Mouse (Mus musculus): Measurements from ENCODE around the gene Sh3yl1. TPM values are rescaled to one million over a fixed set of nuclear protein-coding genes. Genes with fewer than 3 reads are reported as not detected.
A peak's percentile ranks its signal among the peaks of the same experiment; 100 is the strongest.

Gene Sh3yl1
- polyA plus RNA-seq, 1 experiment from 2014 or later, result 49.9 TPM

- peaks cover 13% of the 10 kb centered on the region for H3K27me3 ChIP-seq (ENCODE audit: control insufficient read depth, insufficient read depth, low read length)
- no peaks in the 10 kb centered on the region; the same call in 1 of the 2 replicates for H3K4me1 ChIP-seq (replicated peaks; ENCODE audit: control insufficient read depth, insufficient read depth, low read length)
- H3K4me3 ChIP-seq (replicated peaks; ENCODE audit: low read length), result no peak overlapping the region
- peak; percentile 37; the same call in 1 of the 2 replicates for ATAC-seq (ENCODE audit: low FRiP score)
- 46% methylated on average over 5 of the region's 5 CpGs for WGBS
- H3K36me3 ChIP-seq (replicated peaks; ENCODE audit: control insufficient read depth, insufficient read depth), result peaks cover 14% of the 10 kb centered on the region; the same call in 1 of the 2 replicates
- H3K9ac ChIP-seq, result no peak overlapping the region
- DNase-seq (ENCODE audit: low spot score), result peak; percentile 88
- no peaks in the 10 kb centered on the region for H3K9me3 ChIP-seq (ENCODE audit: control insufficient read depth, low read length)
- H3K27ac ChIP-seq, result no peak overlapping the region
- H3K4me2 ChIP-seq (replicated peaks), result no peak overlapping the region
Observed at GRCm38 (mm10) chr12:30890067-30890466, 21.4 kb upstream of the Sh3yl1 start.

- WGBS, result 84% methylated on average over 7 of the region's 7 CpGs
- H3K4me2 ChIP-seq (replicated peaks), result no peak overlapping the region
- H3K27ac ChIP-seq, result no peak overlapping the region
- no peaks in the 10 kb centered on the region; the same call in 1 of the 2 replicates for H3K27me3 ChIP-seq (ENCODE audit: control insufficient read depth, insufficient read depth, low read length)
- DNase-seq (ENCODE audit: low spot score), result no peak
- ATAC-seq (ENCODE audit: low FRiP score), result no peak
- no peaks in the 10 kb centered on the region for H3K4me1 ChIP-seq (replicated peaks; ENCODE audit: control insufficient read depth, insufficient read depth, low read length)
- no peak overlapping the region for H3K9ac ChIP-seq
- H3K9me3 ChIP-seq (ENCODE audit: control insufficient read depth, low read length), result no peaks in the 10 kb centered on the region
- peaks cover 21% of the 10 kb centered on the region for H3K36me3 ChIP-seq (replicated peaks; ENCODE audit: control insufficient read depth, insufficient read depth)
- no peak overlapping the region for H3K4me3 ChIP-seq (replicated peaks; ENCODE audit: low read length)
Observed at GRCm38 (mm10) chr12:30891438-30891837, 20.0 kb upstream of the Sh3yl1 start.

- Histone ChIP-seq H3K9me3 (ENCODE audit: control insufficient read depth, low read length) (no peaks in the 10 kb centered on the region), H3K4me2 (replicated peaks) (no peak overlapping the region), H3K27me3 (ENCODE audit: control insufficient read depth, insufficient read depth, low read length) (no peaks in the 10 kb centered on the region), H3K27ac (no peak overlapping the region), H3K4me1 (replicated peaks; ENCODE audit: control insufficient read depth, insufficient read depth, low read length) (no peaks in the 10 kb centered on the region), H3K9ac (no peak overlapping the region), H3K4me3 (replicated peaks; ENCODE audit: low read length) (no peak overlapping the region), H3K36me3 (replicated peaks; ENCODE audit: control insufficient read depth, insufficient read depth) (peaks cover 35% of the 10 kb centered on the region)
- DNase-seq (ENCODE audit: low spot score) (no peak), ATAC-seq (ENCODE audit: low FRiP score) (no peak)
- 98% methylated on average over 4 of the region's 4 CpGs for WGBS
Observed at GRCm38 (mm10) chr12:30897039-30897438, 14.4 kb upstream of the Sh3yl1 start.

GRCm38 (mm10) chr12:30908658-30909057 lies 2.8 kb upstream of the Sh3yl1 start:
- ATAC-seq (ENCODE audit: low FRiP score) (no peak), DNase-seq (ENCODE audit: low spot score) (no peak)
- H3K36me3 ChIP-seq (replicated peaks; ENCODE audit: control insufficient read depth, insufficient read depth), result peaks cover 8% of the 10 kb centered on the region
- H3K9me3 ChIP-seq (ENCODE audit: control insufficient read depth, low read length), result no peaks in the 10 kb centered on the region
- H3K27me3 ChIP-seq (ENCODE audit: control insufficient read depth, insufficient read depth, low read length), result no peaks in the 10 kb centered on the region
- H3K27ac ChIP-seq, result no peak overlapping the region
- WGBS, result 96% methylated on average over 1 of the region's 1 CpGs
- H3K4me3 ChIP-seq (replicated peaks; ENCODE audit: low read length), result no peak overlapping the region
- H3K4me1 ChIP-seq (replicated peaks; ENCODE audit: control insufficient read depth, insufficient read depth, low read length), result peaks cover 23% of the 10 kb centered on the region
- no peak overlapping the region for H3K4me2 ChIP-seq (replicated peaks)
- no peak overlapping the region for H3K9ac ChIP-seq

GRCm38 (mm10) chr12:30909881-30910280 lies 1.6 kb upstream of the Sh3yl1 start:
- no peaks in the 10 kb centered on the region for H3K36me3 ChIP-seq (replicated peaks; ENCODE audit: control insufficient read depth, insufficient read depth)
- H3K4me2 ChIP-seq (replicated peaks), result peak overlapping the region; percentile 89; the same call in 1 of the 2 replicates
- peaks cover 24% of the 10 kb centered on the region for H3K4me1 ChIP-seq (replicated peaks; ENCODE audit: control insufficient read depth, insufficient read depth, low read length)
- no peaks in the 10 kb centered on the region for H3K9me3 ChIP-seq (ENCODE audit: control insufficient read depth, low read length)
- WGBS, result 93% methylated on average over 2 of the region's 2 CpGs
- ATAC-seq (ENCODE audit: low FRiP score), result no peak
- no peak overlapping the region for H3K27ac ChIP-seq
- H3K4me3 ChIP-seq (replicated peaks; ENCODE audit: low read length), result no peak overlapping the region
- no peak for DNase-seq (ENCODE audit: low spot score)
- H3K27me3 ChIP-seq (ENCODE audit: control insufficient read depth, insufficient read depth, low read length), result no peaks in the 10 kb centered on the region
- H3K9ac ChIP-seq, result no peak overlapping the region

- 17% methylated on average over 8 of the region's 8 CpGs for WGBS
- H3K27ac ChIP-seq, result peak overlapping the region; percentile 9; the same call in 1 of the 2 replicates
- DNase-seq (ENCODE audit: low spot score), result no peak
Observed at GRCm38 (mm10) chr12:30910860-30911259, 608 bp upstream of the Sh3yl1 start.

GRCm38 (mm10) chr12:30912048-30912381 lies 547 bp downstream of the Sh3yl1 start:
- DNase-seq (ENCODE audit: low spot score) (peak; percentile 46), ATAC-seq (ENCODE audit: low FRiP score) (no peak; the same call in 1 of the 2 replicates)
- Histone ChIP-seq H3K27ac (peak overlapping the region; percentile 11; the same call in 1 of the 2 replicates), H3K4me1 (replicated peaks; ENCODE audit: control insufficient read depth, insufficient read depth, low read length) (peaks cover 24% of the 10 kb centered on the region), H3K4me3 (replicated peaks; ENCODE audit: low read length) (peak overlapping the region; percentile 57), H3K9me3 (ENCODE audit: control insufficient read depth, low read length) (peaks cover 10% of the 10 kb centered on the region; the same call in 1 of the 2 replicates), H3K9ac (peak overlapping the region; percentile 77), H3K4me2 (replicated peaks) (peak overlapping the region; percentile 89), H3K36me3 (replicated peaks; ENCODE audit: control insufficient read depth, insufficient read depth) (no peaks in the 10 kb centered on the region), H3K27me3 (ENCODE audit: control insufficient read depth, insufficient read depth, low read length) (no peaks in the 10 kb centered on the region)
- 0% methylated on average over 19 of the region's 19 CpGs for WGBS

More at GRCm38 (mm10) chr12:30910860-30911259, 608 bp upstream of the Sh3yl1 start:
- Histone ChIP-seq H3K9me3 (ENCODE audit: control insufficient read depth, low read length) (peaks cover 1% of the 10 kb centered on the region; the same call in 1 of the 2 replicates), H3K36me3 (replicated peaks; ENCODE audit: control insufficient read depth, insufficient read depth) (no peaks in the 10 kb centered on the region), H3K9ac (peak overlapping the region; percentile 77), H3K4me3 (replicated peaks; ENCODE audit: low read length) (peak overlapping the region; percentile 57), H3K4me1 (replicated peaks; ENCODE audit: control insufficient read depth, insufficient read depth, low read length) (peaks cover 24% of the 10 kb centered on the region), H3K4me2 (replicated peaks) (peak overlapping the region; percentile 89), H3K27me3 (ENCODE audit: control insufficient read depth, insufficient read depth, low read length) (no peaks in the 10 kb centered on the region)
- no peak for ATAC-seq (ENCODE audit: low FRiP score)

GRCm38 (mm10) chr12:30912840-30913239 lies 1.4 kb downstream of the Sh3yl1 start:
- WGBS, result 54% methylated on average over 3 of the region's 3 CpGs

GRCm38 (mm10) chr12:30922401-30922800 lies 10.9 kb downstream of the Sh3yl1 start:
- Histone ChIP-seq H3K27ac (no peak overlapping the region), H3K9ac (no peak overlapping the region), H3K36me3 (replicated peaks; ENCODE audit: control insufficient read depth, insufficient read depth) (peaks cover 25% of the 10 kb centered on the region), H3K4me1 (replicated peaks; ENCODE audit: control insufficient read depth, insufficient read depth, low read length) (no peaks in the 10 kb centered on the region), H3K27me3 (ENCODE audit: control insufficient read depth, insufficient read depth, low read length) (no peaks in the 10 kb centered on the region), H3K4me2 (replicated peaks) (no peak overlapping the region), H3K4me3 (replicated peaks; ENCODE audit: low read length) (no peak overlapping the region), H3K9me3 (ENCODE audit: control insufficient read depth, low read length) (no peaks in the 10 kb centered on the region)
- DNase-seq (ENCODE audit: low spot score) (no peak), ATAC-seq (ENCODE audit: low FRiP score) (no peak)
- WGBS, result 76% methylated on average over 3 of the region's 3 CpGs

More at GRCm38 (mm10) chr12:30912840-30913239, 1.4 kb downstream of the Sh3yl1 start:
- peaks cover 24% of the 10 kb centered on the region for H3K4me1 ChIP-seq (replicated peaks; ENCODE audit: control insufficient read depth, insufficient read depth, low read length)
- peak overlapping the region; percentile 77; the same call in 1 of the 2 replicates for H3K9ac ChIP-seq
- no peaks in the 10 kb centered on the region for H3K36me3 ChIP-seq (replicated peaks; ENCODE audit: control insufficient read depth, insufficient read depth)
- ATAC-seq (ENCODE audit: low FRiP score), result no peak
- no peaks in the 10 kb centered on the region for H3K27me3 ChIP-seq (ENCODE audit: control insufficient read depth, insufficient read depth, low read length)
- DNase-seq (ENCODE audit: low spot score), result no peak
- H3K4me3 ChIP-seq (replicated peaks; ENCODE audit: low read length), result peak overlapping the region; percentile 57
- no peak overlapping the region for H3K27ac ChIP-seq
- H3K9me3 ChIP-seq (ENCODE audit: control insufficient read depth, low read length), result peaks cover 10% of the 10 kb centered on the region; the same call in 1 of the 2 replicates
- peak overlapping the region; percentile 89 for H3K4me2 ChIP-seq (replicated peaks)

GRCm38 (mm10) chr12:30928182-30928581 lies 16.7 kb downstream of the Sh3yl1 start:
- Histone ChIP-seq H3K9ac (no peak overlapping the region), H3K4me1 (replicated peaks; ENCODE audit: control insufficient read depth, insufficient read depth, low read length) (no peaks in the 10 kb centered on the region), H3K36me3 (replicated peaks; ENCODE audit: control insufficient read depth, insufficient read depth) (peaks cover 25% of the 10 kb centered on the region), H3K9me3 (ENCODE audit: control insufficient read depth, low read length) (no peaks in the 10 kb centered on the region), H3K27ac (no peak overlapping the region), H3K4me2 (replicated peaks) (no peak overlapping the region), H3K27me3 (ENCODE audit: control insufficient read depth, insufficient read depth, low read length) (no peaks in the 10 kb centered on the region), H3K4me3 (replicated peaks; ENCODE audit: low read length) (no peak overlapping the region)
- ATAC-seq (ENCODE audit: low FRiP score) (no peak), DNase-seq (ENCODE audit: low spot score) (no peak)
- WGBS, result 89% methylated on average over 6 of the region's 6 CpGs
